Mouse (Mus musculus) MEL (cell line): ENCODE results near the gene Gm44579. TPM values are rescaled to one million over a fixed set of nuclear protein-coding genes. Genes with fewer than 3 reads are reported as not detected.

Source experiments
- DNase-seq: peaks from one replicate; pipeline ENCODE4 v3.0.0; 2011; ENCODE audit warnings: low read depth, low spot score
- H3K27ac ChIP-seq: 2 replicates; pipeline ENCODE4 v1.5.1; 2012; ENCODE audit warnings: low read depth, mild to moderate bottlenecking, control low read depth, low read length, moderate library complexity; ENCODE audit not compliant: control insufficient read depth
- H3K27me3 ChIP-seq, 2 experiments: fragments of 150-350 bp in 1 of 2; sonication (generic) in 1 of 2; 2 replicates each; pipeline ENCODE4 v1.6.1; 2012; ENCODE audit warnings: low read length in 2 of 2, mild to moderate bottlenecking in 2 of 2, improper control_type of control experiment in 1 of 2, moderate library complexity in 1 of 2; ENCODE audit not compliant: insufficient read depth in 2 of 2, control insufficient read depth in 1 of 2
- H3K36me3 ChIP-seq, 2 experiments: 2 replicates each; pipeline ENCODE4 v1.6.1; 2012 to 2014; ENCODE audit warnings: low read length in 2 of 2, improper control_type of control experiment in 1 of 2, inconsistent platforms in 1 of 2, mild to moderate bottlenecking in 1 of 2; ENCODE audit not compliant: insufficient read depth in 2 of 2, control insufficient read depth in 1 of 2
- H3K4me1 ChIP-seq, 2 experiments: fragments of 150-350 bp in 1 of 2; sonication (generic) in 1 of 2; 2 replicates each; pipeline ENCODE4 v1.6.1; 2012; ENCODE audit warnings: low read length in 2 of 2, improper control_type of control experiment in 1 of 2, mild to moderate bottlenecking in 1 of 2; ENCODE audit not compliant: insufficient read depth in 2 of 2, control insufficient read depth in 1 of 2
- H3K4me3 ChIP-seq, 2 experiments: fragments of 150-350 bp in 1 of 2; sonication (generic) in 1 of 2; 2 replicates each; pipeline ENCODE4 v1.5.1; 2012; ENCODE audit warnings: low read depth in 2 of 2, low read length in 2 of 2, mild to moderate bottlenecking in 2 of 2, moderate library complexity in 2 of 2, control low read depth in 1 of 2, improper control_type of control experiment in 1 of 2; ENCODE audit not compliant: control insufficient read depth in 1 of 2, insufficient read depth in 1 of 2
- H3K79me2 ChIP-seq: 2 replicates; pipeline ENCODE4 v1.6.1; 2012; ENCODE audit warnings: mild to moderate bottlenecking, low read length, moderate library complexity; ENCODE audit not compliant: control insufficient read depth, poor library complexity, insufficient read depth
- H3K9ac ChIP-seq: 2 replicates; pipeline ENCODE4 v1.6.1; 2012; ENCODE audit warnings: low read depth, mild to moderate bottlenecking, control low read depth, low read length, moderate library complexity; ENCODE audit not compliant: control insufficient read depth, poor library complexity, severe bottlenecking
- H3K9me3 ChIP-seq: fragments of 150-350 bp; sonication (generic); replicated peaks from 2 replicates; pipeline ENCODE4 v1.6.1; 2012; ENCODE audit warnings: mild to moderate bottlenecking, low read length, improper control_type of control experiment, moderate library complexity; ENCODE audit not compliant: insufficient read depth
- BHLHE40 ChIP-seq: IDR thresholded peaks from 2 replicates; pipeline ENCODE4 v1.6.1; 2012; ENCODE audit warnings: low read depth, mild to moderate bottlenecking, inconsistent platforms, low read length, improper control_type of control experiment, borderline replicate concordance
- CHD2 ChIP-seq: IDR thresholded peaks from 2 replicates; pipeline ENCODE4 v1.6.1; 2011; ENCODE audit warnings: low read length, improper control_type of control experiment
- CTCF ChIP-seq, 3 experiments: IDR thresholded peaks in 2 of 3; conservative IDR thresholded peaks in 1 of 3; 2 replicates each; pipeline ENCODE4 v1.5.1; 2011 to 2012; ENCODE audit warnings: low read length in 3 of 3, low read depth in 2 of 3, mild to moderate bottlenecking in 2 of 3, improper control_type of control experiment in 1 of 3, inconsistent platforms in 1 of 3, mixed read lengths in 1 of 3, moderate library complexity in 1 of 3; ENCODE audit not compliant: control insufficient read depth in 1 of 3, insufficient read depth in 1 of 3, poor library complexity in 1 of 3, severe bottlenecking in 1 of 3
- E2F4 ChIP-seq: IDR thresholded peaks from 2 replicates; pipeline ENCODE4 v1.6.1; 2011; ENCODE audit warnings: low read depth, low read length, improper control_type of control experiment, borderline replicate concordance
- ELF1 ChIP-seq: IDR thresholded peaks from 2 replicates; pipeline ENCODE4 v1.6.1; 2014; ENCODE audit warnings: low read depth, mild to moderate bottlenecking, inconsistent platforms, low read length, improper control_type of control experiment, moderate library complexity
- EP300 ChIP-seq, 2 experiments: IDR thresholded peaks; 2 replicates each; pipeline ENCODE4 v1.6.1; 2011; ENCODE audit warnings: improper control_type of control experiment in 2 of 2, low read length in 2 of 2, low read depth in 1 of 2, mild to moderate bottlenecking in 1 of 2
- ETS1 ChIP-seq: IDR thresholded peaks from 2 replicates; pipeline ENCODE4 v1.6.1; 2012; ENCODE audit warnings: low read depth, mild to moderate bottlenecking, inconsistent platforms, low read length, improper control_type of control experiment, moderate library complexity
- MAFK ChIP-seq: IDR thresholded peaks from 2 replicates; pipeline ENCODE4 v1.6.1; 2011; ENCODE audit warnings: low read depth, mild to moderate bottlenecking, low read length, improper control_type of control experiment, borderline replicate concordance
- MAZ ChIP-seq: IDR thresholded peaks from 2 replicates; pipeline ENCODE4 v1.6.1; 2012; ENCODE audit warnings: low read depth, mild to moderate bottlenecking, inconsistent platforms, low read length, improper control_type of control experiment
- MEF2A ChIP-seq: IDR thresholded peaks from 2 replicates; pipeline ENCODE4 v1.6.1; 2014; ENCODE audit warnings: low read depth, mild to moderate bottlenecking, inconsistent platforms, low read length, improper control_type of control experiment; ENCODE audit not compliant: poor library complexity, insufficient replicate concordance, severe bottlenecking; ENCODE audit errors: extremely low read depth
- MXI1 ChIP-seq: IDR thresholded peaks from 2 replicates; pipeline ENCODE4 v1.6.1; 2011; ENCODE audit warnings: mild to moderate bottlenecking, low read depth, low read length, improper control_type of control experiment
- NELFE ChIP-seq: IDR thresholded peaks from 2 replicates; pipeline ENCODE4 v1.6.1; 2011; ENCODE audit warnings: low read depth, low read length, improper control_type of control experiment
- RAD21 ChIP-seq: IDR thresholded peaks from 2 replicates; pipeline ENCODE4 v1.6.1; 2011; ENCODE audit warnings: mild to moderate bottlenecking, low read depth, low read length, improper control_type of control experiment
- RCOR1 ChIP-seq: IDR thresholded peaks from 2 replicates; pipeline ENCODE4 v1.6.1; 2012; ENCODE audit warnings: low read depth, mild to moderate bottlenecking, inconsistent platforms, low read length, improper control_type of control experiment
- SIN3A ChIP-seq: IDR thresholded peaks from 2 replicates; pipeline ENCODE4 v1.6.1; 2012; ENCODE audit warnings: low read length, improper control_type of control experiment, inconsistent platforms
- SMC3 ChIP-seq: IDR thresholded peaks from 2 replicates; pipeline ENCODE4 v1.6.1; 2011; ENCODE audit warnings: low read depth, low read length, improper control_type of control experiment
- TAL1 ChIP-seq: IDR thresholded peaks from 2 replicates; pipeline ENCODE4 v1.6.1; 2012; ENCODE audit warnings: mild to moderate bottlenecking, inconsistent platforms, low read length, moderate library complexity, mixed read lengths
- TCF12 ChIP-seq: IDR thresholded peaks from 2 replicates; pipeline ENCODE4 v1.6.1; 2014; ENCODE audit warnings: low read depth, mild to moderate bottlenecking, inconsistent platforms, low read length, improper control_type of control experiment, moderate library complexity
- UBTF ChIP-seq: IDR thresholded peaks from 2 replicates; pipeline ENCODE4 v1.6.1; 2012; ENCODE audit warnings: low read depth, mild to moderate bottlenecking, inconsistent platforms, low read length, improper control_type of control experiment, moderate library complexity, borderline replicate concordance; ENCODE audit not compliant: insufficient read depth
- USF1 ChIP-seq: IDR thresholded peaks from 2 replicates; pipeline ENCODE4 v1.6.1; 2014; ENCODE audit warnings: low read depth, mild to moderate bottlenecking, inconsistent platforms, low read length, improper control_type of control experiment, moderate library complexity
- USF2 ChIP-seq, 2 experiments: IDR thresholded peaks; 2 replicates each; pipeline ENCODE4 v1.6.1; 2011 to 2012; ENCODE audit warnings: improper control_type of control experiment in 2 of 2, low read length in 2 of 2, borderline replicate concordance in 1 of 2, inconsistent platforms in 1 of 2, low read depth in 1 of 2, mild to moderate bottlenecking in 1 of 2; ENCODE audit not compliant: insufficient read depth in 1 of 2
- ZC3H11A ChIP-seq: IDR thresholded peaks from 2 replicates; pipeline ENCODE4 v1.6.1; 2012; ENCODE audit warnings: low read depth, mild to moderate bottlenecking, inconsistent platforms, low read length, improper control_type of control experiment
- ZKSCAN1 ChIP-seq: IDR thresholded peaks from 2 replicates; pipeline ENCODE4 v1.6.1; 2012; ENCODE audit warnings: low read depth, mild to moderate bottlenecking, inconsistent platforms, low read length, improper control_type of control experiment, moderate library complexity
- ZNF384 ChIP-seq: IDR thresholded peaks from 2 replicates; pipeline ENCODE4 v1.6.1; 2012; ENCODE audit warnings: low read depth, mild to moderate bottlenecking, inconsistent platforms, low read length, improper control_type of control experiment
- polyA plus RNA-seq, 2 experiments: library from polyadenylated mRNA; stranded (reverse) in 1 of 2; unstranded in 1 of 2; fragments of >175 nt in 1 of 2; fragments of >200 nt in 1 of 2; gene quantifications; 2 replicates each; pipeline versions ENCODE4 v1.2.1 to v1.2.4; 2012; ENCODE audit warnings: low replicate concordance in 2 of 2, low read depth in 1 of 2; ENCODE audit not compliant: insufficient read length in 2 of 2, insufficient read depth in 1 of 2, missing spikeins in 1 of 2
- total RNA-seq: library from RNA; depleted of rRNA; stranded (reverse); fragments of 300-350 nt; gene quantifications from 2 replicates; pipeline ENCODE4 v1.2.3, GENCODE M21; 2012

Gene Gm44579
- total and polyA plus RNA-seq, 3 experiments, result not detected

- no peak for TF ChIP-seq RAD21
- no peak for TF ChIP-seq ZKSCAN1
- TF ChIP-seq EP300 (IDR thresholded peaks at IDR 0.05; ENCODE audit: low read depth in 1 of 2, low read length in 2 of 2), result no peak
- no peak for TF ChIP-seq ZC3H11A
- TF ChIP-seq SMC3, result no peak
- no peak for TF ChIP-seq MAFK
- no peak for TF ChIP-seq E2F4
- TF ChIP-seq CTCF (IDR thresholded peaks at IDR 0.05 in 2 of 3, conservative IDR thresholded peaks at IDR 0.05 in 1 of 3; ENCODE audit: control insufficient read depth in 1 of 3, insufficient read depth in 1 of 3, low read depth in 2 of 3, low read length in 3 of 3, poor library complexity in 1 of 3, severe bottlenecking in 1 of 3), result no peak
- TF ChIP-seq ZNF384, result no peak
- TF ChIP-seq MXI1, result no peak
- no peaks in the 10 kb centered on the region for H3K36me3 ChIP-seq
- H3K9ac ChIP-seq, result no peak within 1 kb of the TSS
- no peaks in the 10 kb centered on the region for H3K4me1 ChIP-seq
- DNase-seq, result no peak
- no peaks in the 10 kb centered on the region for H3K9me3 ChIP-seq
- peaks cover 13 to 18% of the 10 kb centered on the region in 2 experiments for H3K27me3 ChIP-seq
- H3K79me2 ChIP-seq, result no peaks in the 10 kb centered on the region
- H3K27ac ChIP-seq, result no peak within 1 kb of the TSS
- H3K4me3 ChIP-seq, result no peak within 1 kb of the TSS
Measured at GRCm38 (mm10) chr15:98234350-98234749, 13.6 kb upstream of the Gm44579 start, which contains the start of gene Olfr286. Gene Olfr286, minus strand, starts transcription at chr15:98234450.

GRCm38 (mm10) chr15:98226096-98226495 lies 5.3 kb upstream of the Gm44579 start:
- Histone ChIP-seq H3K79me2 (no peaks in the 10 kb centered on the region), H3K27me3 (peaks cover 13 to 19% of the 10 kb centered on the region in 2 experiments), H3K9me3 (no peaks in the 10 kb centered on the region), H3K4me1 (no peaks in the 10 kb centered on the region), H3K36me3 (no peaks in the 10 kb centered on the region), H3K9ac (no peak overlapping the region), H3K4me3 (no peak overlapping the region), H3K27ac (no peak overlapping the region)
- DNase-seq, result no peak
- no peak for TF ChIP-seq ZNF384
- no peak for TF ChIP-seq CHD2
- TF ChIP-seq E2F4, result no peak

GRCm38 (mm10) chr15:98225610-98226009 lies 4.8 kb upstream of the Gm44579 start:
- TF ChIP-seq ELF1 (no peak), MEF2A (no peak), SIN3A (no peak), ETS1 (no peak), EP300 (IDR thresholded peaks at IDR 0.05; ENCODE audit: low read depth in 1 of 2, low read length in 2 of 2) (no peak), SMC3 (no peak), ZNF384 (no peak), TAL1 (no peak), USF2 (IDR thresholded peaks at IDR 0.05; ENCODE audit: borderline replicate concordance in 1 of 2, insufficient read depth in 1 of 2, low read depth in 1 of 2, low read length in 2 of 2) (no peak), BHLHE40 (no peak), RAD21 (no peak), MAZ (no peak), USF1 (no peak), NELFE (no peak), TCF12 (no peak), MAFK (no peak), UBTF (no peak), RCOR1 (no peak)
- Histone ChIP-seq H3K9me3 (no peaks in the 10 kb centered on the region), H3K79me2 (no peaks in the 10 kb centered on the region), H3K36me3 (no peaks in the 10 kb centered on the region), H3K27me3 (peaks cover 11 to 21% of the 10 kb centered on the region in 2 experiments), H3K9ac (no peak overlapping the region), H3K27ac (no peak overlapping the region), H3K4me3 (no peak overlapping the region), H3K4me1 (no peaks in the 10 kb centered on the region)
- no peak for DNase-seq
